Mouse (Mus musculus): Measurements from ENCODE around the gene Aipl1. TPM values are rescaled to one million over a fixed set of nuclear protein-coding genes. Genes with fewer than 3 reads are reported as not detected.

Aipl1 gene
- total and polyA plus RNA-seq, 3 experiments, result 0.71 to 0.93 (median 0.81) TPM

DNA sequence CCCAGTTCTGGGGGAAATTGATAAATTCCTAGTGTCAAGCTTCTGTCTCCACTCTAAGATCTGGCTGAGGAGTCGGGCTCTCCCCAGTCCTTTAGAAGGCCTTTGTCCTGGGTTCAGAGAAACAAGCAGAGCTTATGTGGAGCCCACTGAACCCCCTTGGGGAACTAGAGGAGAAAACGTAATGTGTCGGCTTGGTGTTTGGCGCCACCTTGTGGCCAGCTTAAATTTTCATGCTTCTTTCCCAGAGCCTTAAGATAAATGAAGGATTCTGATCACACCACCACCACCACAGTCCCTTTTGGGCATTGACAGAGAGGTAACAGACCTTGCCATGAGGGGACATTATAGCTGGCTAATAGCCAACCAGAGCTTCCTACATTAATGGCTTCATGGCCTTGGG is 687 bp upstream of the Aipl1 start:
- dilution Hi-C loops (cut with MboI; ENCODE audit: extremely low pct_ligation_motif_present, extremely low pct_unique_long_range_greater_than_20kb, low sequenced_read_pairs) (no loop called here), in situ Hi-C loops (cut with MboI; ENCODE audit: low pct_ligation_motif_present, low pct_unique_long_range_greater_than_20kb, low sequenced_read_pairs) (loop anchor here (5.0 to 25.0 kb wide), 2 partner anchors 476 to 701 kb away; no protein-coding TSS in a partner anchor)
- peaks cover 11 to 25% of the 10 kb centered on the region in 2 experiments for H3K4me1 ChIP-seq (ENCODE audit: control insufficient read depth in 1 of 2, insufficient read depth in 2 of 2)
- peaks cover 16% of the 10 kb centered on the region for H3K27me3 ChIP-seq (replicated peaks)
- H3K79me2 ChIP-seq (replicated peaks; ENCODE audit: control insufficient read depth, extremely low read depth, insufficient read depth, poor library complexity, severe bottlenecking), result no peaks in the 10 kb centered on the region
- peak; percentile 83 for TF ChIP-seq SMC3 (IDR thresholded peaks at IDR 0.05; ENCODE audit: low read depth, low read length)
- peak; percentile 60 for TF ChIP-seq ZC3H11A (IDR thresholded peaks at IDR 0.05; ENCODE audit: low read depth, low read length)
- TF ChIP-seq USF2 (conservative IDR thresholded peaks at IDR 0.05; ENCODE audit: low read depth, low read length), result no peak
- peak; percentile 87 to 95 for TF ChIP-seq CTCF (conservative IDR thresholded peaks at IDR 0.05 in 1 of 2, IDR thresholded peaks at IDR 0.05 in 1 of 2; ENCODE audit: low read depth in 2 of 2, low read length in 2 of 2)
- TF ChIP-seq ZKSCAN1 (IDR thresholded peaks at IDR 0.05; ENCODE audit: borderline replicate concordance, low read depth, low read length), result no peak
- TF ChIP-seq RAD21 (IDR thresholded peaks at IDR 0.05; ENCODE audit: low read depth, low read length), result peak; percentile 99
- peak; percentile 84 for DNase-seq (ENCODE audit: extremely low read depth)
- H3K4me2 ChIP-seq (ENCODE audit: insufficient read depth, low read depth, poor library complexity, severe bottlenecking), result no peak overlapping the region
- no peaks in the 10 kb centered on the region for H3K36me3 ChIP-seq (replicated peaks in 1 of 2; ENCODE audit: control insufficient read depth in 1 of 2, insufficient read depth in 1 of 2, low read length in 1 of 2)
- no peak overlapping the region for H3K27ac ChIP-seq (ENCODE audit: insufficient read depth, low read depth)
- no peak overlapping the region for H3K4me3 ChIP-seq (replicated peaks in 1 of 3; ENCODE audit: low read depth in 2 of 3, low read length in 2 of 3, poor library complexity in 1 of 3)
- no peak overlapping the region for H3K9ac ChIP-seq (ENCODE audit: insufficient read depth, low read depth)
- no peaks in the 10 kb centered on the region for H3K9me3 ChIP-seq (replicated peaks; ENCODE audit: low read length)

GRCm38 (mm10) chr11:72032589-72032988 is 4.7 kb downstream of the Aipl1 start:
- H3K9me3 ChIP-seq (replicated peaks; ENCODE audit: low read length), result no peaks in the 10 kb centered on the region
- no peak overlapping the region for H3K4me2 ChIP-seq (ENCODE audit: insufficient read depth, low read depth, poor library complexity, severe bottlenecking)
- H3K4me1 ChIP-seq (ENCODE audit: control insufficient read depth in 1 of 2, insufficient read depth in 2 of 2), result peaks cover 6 to 12% of the 10 kb centered on the region in 2 experiments; a peak in 3 of 4 replicates
- no peaks in the 10 kb centered on the region for H3K36me3 ChIP-seq (replicated peaks in 1 of 2; ENCODE audit: control insufficient read depth in 1 of 2, insufficient read depth in 1 of 2, low read length in 1 of 2)
- no peak for DNase-seq (ENCODE audit: extremely low read depth)
- dilution Hi-C loops (cut with MboI; ENCODE audit: extremely low pct_ligation_motif_present, extremely low pct_unique_long_range_greater_than_20kb, low sequenced_read_pairs), result no loop called here
- TF ChIP-seq IRF4 (IDR thresholded peaks at IDR 0.05; ENCODE audit: low read depth, low read length), result no peak
- TF ChIP-seq NELFE (IDR thresholded peaks at IDR 0.05; ENCODE audit: low read depth, low read length), result no peak
- TF ChIP-seq MAZ (IDR thresholded peaks at IDR 0.05; ENCODE audit: low read depth, low read length), result no peak
- no peak for TF ChIP-seq HCFC1 (IDR thresholded peaks at IDR 0.05; ENCODE audit: low read depth, low read length)
- TF ChIP-seq E2F4 (IDR thresholded peaks at IDR 0.05; ENCODE audit: insufficient replicate concordance, low read depth, low read length), result no peak
- no peak for TF ChIP-seq ZKSCAN1 (IDR thresholded peaks at IDR 0.05; ENCODE audit: borderline replicate concordance, low read depth, low read length)
- TF ChIP-seq TCF12 (IDR thresholded peaks at IDR 0.05; ENCODE audit: low read depth, low read length), result no peak
- TF ChIP-seq BHLHE40 (IDR thresholded peaks at IDR 0.05; ENCODE audit: low read depth, low read length), result no peak
- no peak for TF ChIP-seq ZMIZ1 (IDR thresholded peaks at IDR 0.05; ENCODE audit: low read depth, low read length)
- TF ChIP-seq NRF1 (IDR thresholded peaks at IDR 0.05; ENCODE audit: low read depth, low read length), result no peak
- no peak for TF ChIP-seq MEF2A (IDR thresholded peaks at IDR 0.05; ENCODE audit: borderline replicate concordance, low read depth, low read length)
- no peak overlapping the region for H3K27ac ChIP-seq (ENCODE audit: insufficient read depth, low read depth)
- in situ Hi-C loops (cut with MboI; ENCODE audit: low pct_ligation_motif_present, low pct_unique_long_range_greater_than_20kb, low sequenced_read_pairs), result loop anchor here (25.0 kb wide), 1 partner anchor 470 kb away; no protein-coding TSS in a partner anchor
- no peak overlapping the region for H3K4me3 ChIP-seq (replicated peaks in 1 of 3; ENCODE audit: low read depth in 2 of 3, low read length in 2 of 3, poor library complexity in 1 of 3)
- no peaks in the 10 kb centered on the region for H3K79me2 ChIP-seq (replicated peaks; ENCODE audit: control insufficient read depth, extremely low read depth, insufficient read depth, poor library complexity, severe bottlenecking)
- H3K9ac ChIP-seq (ENCODE audit: insufficient read depth, low read depth), result no peak overlapping the region
- peaks cover 5% of the 10 kb centered on the region for H3K27me3 ChIP-seq (replicated peaks)

Measured in CH12.LX (cell line).